Mouse (Mus musculus): ENCODE results near the gene Hacd1.

DNA sequence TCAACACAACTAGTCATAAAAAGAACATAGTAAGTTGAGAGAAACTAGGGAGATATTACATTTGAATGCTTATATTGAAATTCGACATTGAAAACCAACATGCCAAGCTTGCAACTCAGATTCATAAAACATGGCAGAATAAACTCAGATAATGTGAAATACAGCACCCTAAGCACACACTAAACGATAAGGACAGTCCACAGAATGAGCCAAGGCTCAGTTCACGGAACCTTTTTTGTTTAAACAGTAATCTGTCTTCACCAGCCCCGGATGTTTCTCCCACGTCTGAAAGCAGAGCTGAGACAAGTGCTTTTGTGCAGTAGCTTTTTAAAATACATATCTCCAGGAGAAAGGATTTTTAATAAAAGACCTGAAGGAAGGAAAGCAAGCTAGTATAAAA is 247.3 kb downstream of the Hacd1 start:
- TF ChIP-seq GATA1 (IDR thresholded peaks at IDR 0.05; ENCODE audit: low read length) (no peak), TAL1 (IDR thresholded peaks at IDR 0.05; ENCODE audit: low read length) (no peak)

All from erythroblast, embryonic 14.5 days (primary cell).